Mouse (Mus musculus) urinary bladder, postnatal 14 days (tissue): Measurements from ENCODE around the gene Xxylt1.

Source experiments
- DNase-seq: peaks from one replicate; pipeline ENCODE4 v3.0.0; 2021; ENCODE audit warnings: low spot score

Xxylt1 gene

DNA sequence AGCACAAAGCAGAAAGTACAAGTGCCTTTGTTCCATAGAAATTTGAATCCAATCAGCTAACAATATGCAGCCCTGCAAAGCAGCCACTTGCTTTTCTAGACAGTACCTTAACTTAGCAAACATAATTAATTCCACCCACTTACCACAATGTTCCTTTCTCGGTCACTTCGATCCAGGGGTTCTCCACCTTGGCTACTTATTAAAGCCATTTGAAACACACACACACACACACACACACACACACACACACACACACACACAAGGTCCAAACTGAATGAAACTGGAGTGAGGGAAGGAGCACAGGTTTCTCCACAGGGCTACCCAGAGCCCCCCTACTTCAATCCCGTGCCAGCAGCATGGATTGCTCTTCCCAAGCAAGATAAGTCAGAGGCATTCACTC lies 164.3 kb downstream of the Xxylt1 start:
- DNase-seq: no peak

DNA sequence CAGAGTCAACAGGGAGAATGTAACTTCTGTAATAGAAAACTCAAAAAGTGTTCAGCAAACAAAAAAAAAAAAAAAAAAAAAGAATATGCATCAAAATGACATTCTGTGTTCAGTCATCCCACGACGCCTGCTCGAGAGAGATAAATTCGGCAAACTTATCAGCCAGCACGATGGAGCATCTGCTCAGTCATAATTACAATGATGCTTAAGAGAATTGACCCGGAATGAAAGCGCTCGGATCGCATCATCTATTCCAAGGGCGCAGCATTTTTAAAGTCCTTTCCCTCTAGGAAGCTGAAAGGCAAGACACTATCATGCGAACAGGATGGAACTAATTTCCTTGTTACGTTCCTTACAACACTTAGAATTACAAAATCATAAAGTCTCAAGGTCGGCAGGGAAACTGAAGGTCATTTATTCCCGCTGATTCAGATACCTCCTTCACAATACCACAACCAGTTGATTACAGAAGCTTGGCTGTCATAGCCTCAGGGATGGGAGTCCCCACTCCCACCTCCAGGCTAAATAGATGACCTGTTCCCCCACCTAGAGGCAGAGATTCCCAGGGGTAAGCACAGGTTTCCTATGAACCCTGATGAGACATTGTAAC lies 165.5 kb downstream of the Xxylt1 start:
- DNase-seq: no peak
